Mouse (Mus musculus): ENCODE measurements at regions not wholly inside any gene's neighbourhood (a gene's known extent, or its start where the extent isn't known, plus 50 kb on each side); places are given as distances from the start of the nearest gene placed in this dataset.

- DNase-seq (ENCODE audit: low spot score) (no peak), ATAC-seq (no peak)
- WGBS, result 79% methylated on average over 4 of the region's 4 CpGs
Observed at GRCm38 (mm10) chr10:102763696-102764095, 251.7 kb downstream of the Rassf9 start.

GRCm38 (mm10) chr10:102762378-102762777, 250.4 kb downstream of the Rassf9 start:
- no peaks in the 10 kb centered on the region for H3K36me3 ChIP-seq (ENCODE audit: control insufficient read depth, insufficient read depth, low read length)
- no peak overlapping the region for H3K9ac ChIP-seq (ENCODE audit: low read length)
- H3K4me2 ChIP-seq (ENCODE audit: low read length), result no peak overlapping the region
- H3K4me3 ChIP-seq (ENCODE audit: low read depth, low read length), result no peak overlapping the region
- H3K9me3 ChIP-seq (replicated peaks; ENCODE audit: control insufficient read depth, low read length), result no peaks in the 10 kb centered on the region
- 90% methylated on average over 2 of the region's 2 CpGs for WGBS
- ATAC-seq (no peak), DNase-seq (ENCODE audit: low spot score) (no peak)
- no peaks in the 10 kb centered on the region for H3K27me3 ChIP-seq (replicated peaks; ENCODE audit: control insufficient read depth, insufficient read depth, low read length)
- H3K27ac ChIP-seq (ENCODE audit: low read depth, low read length), result no peak overlapping the region
- H3K4me1 ChIP-seq (ENCODE audit: control insufficient read depth, insufficient read depth, low read length), result no peaks in the 10 kb centered on the region

More at GRCm38 (mm10) chr10:102763696-102764095, 251.7 kb downstream of the Rassf9 start:
- Histone ChIP-seq H3K4me2 (ENCODE audit: low read length) (no peak overlapping the region), H3K4me3 (ENCODE audit: low read depth, low read length) (no peak overlapping the region), H3K9ac (ENCODE audit: low read length) (no peak overlapping the region), H3K27ac (ENCODE audit: low read depth, low read length) (no peak overlapping the region), H3K4me1 (ENCODE audit: control insufficient read depth, insufficient read depth, low read length) (no peaks in the 10 kb centered on the region), H3K9me3 (replicated peaks; ENCODE audit: control insufficient read depth, low read length) (no peaks in the 10 kb centered on the region), H3K27me3 (replicated peaks; ENCODE audit: control insufficient read depth, insufficient read depth, low read length) (no peaks in the 10 kb centered on the region), H3K36me3 (ENCODE audit: control insufficient read depth, insufficient read depth, low read length) (no peaks in the 10 kb centered on the region)

GRCm38 (mm10) chr10:102735207-102735606, 223.2 kb downstream of the Rassf9 start:
- no peak overlapping the region for H3K4me2 ChIP-seq (ENCODE audit: low read length)
- no peak overlapping the region for H3K4me3 ChIP-seq (ENCODE audit: low read depth, low read length)
- ATAC-seq, result no peak
- no peak overlapping the region for H3K9ac ChIP-seq (ENCODE audit: low read length)
- WGBS, result 43% methylated on average over 3 of the region's 3 CpGs
- no peaks in the 10 kb centered on the region for H3K27me3 ChIP-seq (replicated peaks; ENCODE audit: control insufficient read depth, insufficient read depth, low read length)
- H3K4me1 ChIP-seq (ENCODE audit: control insufficient read depth, insufficient read depth, low read length), result no peaks in the 10 kb centered on the region
- no peaks in the 10 kb centered on the region for H3K36me3 ChIP-seq (ENCODE audit: control insufficient read depth, insufficient read depth, low read length)
- DNase-seq (ENCODE audit: low spot score), result peak; percentile 67
- H3K9me3 ChIP-seq (replicated peaks; ENCODE audit: control insufficient read depth, low read length), result no peaks in the 10 kb centered on the region
- no peak overlapping the region for H3K27ac ChIP-seq (ENCODE audit: low read depth, low read length)

- no peak overlapping the region for H3K9ac ChIP-seq (ENCODE audit: low read length)
- no peaks in the 10 kb centered on the region for H3K36me3 ChIP-seq (ENCODE audit: control insufficient read depth, insufficient read depth, low read length)
- H3K4me2 ChIP-seq (ENCODE audit: low read length), result no peak overlapping the region
- ATAC-seq (no peak), DNase-seq (ENCODE audit: low spot score) (no peak)
- H3K27me3 ChIP-seq (replicated peaks; ENCODE audit: control insufficient read depth, insufficient read depth, low read length), result no peaks in the 10 kb centered on the region
- H3K4me1 ChIP-seq (ENCODE audit: control insufficient read depth, insufficient read depth, low read length), result no peaks in the 10 kb centered on the region
- H3K27ac ChIP-seq (ENCODE audit: low read depth, low read length), result no peak overlapping the region
- no peak overlapping the region for H3K4me3 ChIP-seq (ENCODE audit: low read depth, low read length)
- no peaks in the 10 kb centered on the region for H3K9me3 ChIP-seq (replicated peaks; ENCODE audit: control insufficient read depth, low read length)
- WGBS, result 89% methylated on average over 6 of the region's 6 CpGs
Observed at GRCm38 (mm10) chr10:102732420-102732819, 220.4 kb downstream of the Rassf9 start.

- no peak overlapping the region for H3K4me3 ChIP-seq (ENCODE audit: low read depth, low read length)
- no peaks in the 10 kb centered on the region for H3K9me3 ChIP-seq (replicated peaks; ENCODE audit: control insufficient read depth, low read length)
- DNase-seq (ENCODE audit: low spot score) (no peak), ATAC-seq (no peak)
- H3K27ac ChIP-seq (ENCODE audit: low read depth, low read length), result no peak overlapping the region
- WGBS, result 80% methylated on average over 2 of the region's 2 CpGs
- H3K36me3 ChIP-seq (ENCODE audit: control insufficient read depth, insufficient read depth, low read length), result no peaks in the 10 kb centered on the region
- H3K4me1 ChIP-seq (ENCODE audit: control insufficient read depth, insufficient read depth, low read length), result no peaks in the 10 kb centered on the region
- no peak overlapping the region for H3K4me2 ChIP-seq (ENCODE audit: low read length)
- H3K9ac ChIP-seq (ENCODE audit: low read length), result no peak overlapping the region
- H3K27me3 ChIP-seq (replicated peaks; ENCODE audit: control insufficient read depth, insufficient read depth, low read length), result no peaks in the 10 kb centered on the region
Observed at GRCm38 (mm10) chr10:102712263-102712662, 200.2 kb downstream of the Rassf9 start.

GRCm38 (mm10) chr10:102705848-102706247, 193.8 kb downstream of the Rassf9 start:
- no peaks in the 10 kb centered on the region for H3K9me3 ChIP-seq (replicated peaks; ENCODE audit: control insufficient read depth, low read length)
- 93% methylated on average over 3 of the region's 3 CpGs for WGBS
- no peaks in the 10 kb centered on the region for H3K27me3 ChIP-seq (replicated peaks; ENCODE audit: control insufficient read depth, insufficient read depth, low read length)

GRCm38 (mm10) chr10:102694810-102695209, 182.8 kb downstream of the Rassf9 start:
- Histone ChIP-seq H3K4me2 (ENCODE audit: low read length) (no peak overlapping the region), H3K27me3 (replicated peaks; ENCODE audit: control insufficient read depth, insufficient read depth, low read length) (no peaks in the 10 kb centered on the region), H3K9ac (ENCODE audit: low read length) (no peak overlapping the region), H3K27ac (ENCODE audit: low read depth, low read length) (no peak overlapping the region), H3K4me1 (ENCODE audit: control insufficient read depth, insufficient read depth, low read length) (no peaks in the 10 kb centered on the region), H3K9me3 (replicated peaks; ENCODE audit: control insufficient read depth, low read length) (no peaks in the 10 kb centered on the region), H3K36me3 (ENCODE audit: control insufficient read depth, insufficient read depth, low read length) (no peaks in the 10 kb centered on the region), H3K4me3 (ENCODE audit: low read depth, low read length) (no peak overlapping the region)
- DNase-seq (ENCODE audit: low spot score), result no peak
- ATAC-seq, result no peak
- WGBS, result 76% methylated on average over 2 of the region's 2 CpGs

More at GRCm38 (mm10) chr10:102705848-102706247, 193.8 kb downstream of the Rassf9 start:
- Histone ChIP-seq H3K9ac (ENCODE audit: low read length) (no peak overlapping the region), H3K27ac (ENCODE audit: low read depth, low read length) (no peak overlapping the region), H3K4me1 (ENCODE audit: control insufficient read depth, insufficient read depth, low read length) (no peaks in the 10 kb centered on the region), H3K36me3 (ENCODE audit: control insufficient read depth, insufficient read depth, low read length) (no peaks in the 10 kb centered on the region), H3K4me2 (ENCODE audit: low read length) (no peak overlapping the region), H3K4me3 (ENCODE audit: low read depth, low read length) (no peak overlapping the region)
- ATAC-seq (no peak), DNase-seq (ENCODE audit: low spot score) (no peak)

- ATAC-seq (no peak), DNase-seq (ENCODE audit: low spot score) (peak; percentile 16)
- no peaks in the 10 kb centered on the region for H3K9me3 ChIP-seq (replicated peaks; ENCODE audit: control insufficient read depth, low read length)
- no peaks in the 10 kb centered on the region for H3K27me3 ChIP-seq (replicated peaks; ENCODE audit: control insufficient read depth, insufficient read depth, low read length)
- H3K27ac ChIP-seq (ENCODE audit: low read depth, low read length), result no peak overlapping the region
- no peak overlapping the region for H3K4me3 ChIP-seq (ENCODE audit: low read depth, low read length)
- H3K9ac ChIP-seq (ENCODE audit: low read length), result no peak overlapping the region
- H3K4me2 ChIP-seq (ENCODE audit: low read length), result no peak overlapping the region
- 0 out of 2 replicates have a peak, but pooled peaks cover 2% of the 10 kb centered on the region for H3K4me1 ChIP-seq (ENCODE audit: control insufficient read depth, insufficient read depth, low read length)
- WGBS, result 49% methylated on average over 1 of the region's 1 CpGs
- H3K36me3 ChIP-seq (ENCODE audit: control insufficient read depth, insufficient read depth, low read length), result no peaks in the 10 kb centered on the region
Observed at GRCm38 (mm10) chr10:102689966-102690365, 177.9 kb downstream of the Rassf9 start.

GRCm38 (mm10) chr10:102686667-102687397, 174.8 kb downstream of the Rassf9 start:
- ATAC-seq (peak; percentile 73), DNase-seq (ENCODE audit: low spot score) (peak; percentile 37)
- Histone ChIP-seq H3K27ac (ENCODE audit: low read depth, low read length) (no peak overlapping the region), H3K4me2 (ENCODE audit: low read length) (no peak overlapping the region), H3K4me1 (ENCODE audit: control insufficient read depth, insufficient read depth, low read length) (0 out of 2 replicates have a peak, but pooled peaks cover 2% of the 10 kb centered on the region), H3K9me3 (replicated peaks; ENCODE audit: control insufficient read depth, low read length) (no peaks in the 10 kb centered on the region), H3K36me3 (ENCODE audit: control insufficient read depth, insufficient read depth, low read length) (no peaks in the 10 kb centered on the region), H3K27me3 (replicated peaks; ENCODE audit: control insufficient read depth, insufficient read depth, low read length) (no peaks in the 10 kb centered on the region), H3K4me3 (ENCODE audit: low read depth, low read length) (no peak overlapping the region), H3K9ac (ENCODE audit: low read length) (no peak overlapping the region)
- WGBS, result 70% methylated on average over 14 of the region's 14 CpGs

All from forebrain, embryonic 14.5 days (tissue).